Mouse (Mus musculus): ENCODE measurements around the gene Mboat1.

Gene Mboat1

GRCm38 (mm10) chr13:30185959-30186358 is 49.7 kb downstream of the Mboat1 start:
- DNase-seq (ENCODE audit: low spot score in 2 of 2), result peak in 1 of 2 experiments; percentile 20

DNA sequence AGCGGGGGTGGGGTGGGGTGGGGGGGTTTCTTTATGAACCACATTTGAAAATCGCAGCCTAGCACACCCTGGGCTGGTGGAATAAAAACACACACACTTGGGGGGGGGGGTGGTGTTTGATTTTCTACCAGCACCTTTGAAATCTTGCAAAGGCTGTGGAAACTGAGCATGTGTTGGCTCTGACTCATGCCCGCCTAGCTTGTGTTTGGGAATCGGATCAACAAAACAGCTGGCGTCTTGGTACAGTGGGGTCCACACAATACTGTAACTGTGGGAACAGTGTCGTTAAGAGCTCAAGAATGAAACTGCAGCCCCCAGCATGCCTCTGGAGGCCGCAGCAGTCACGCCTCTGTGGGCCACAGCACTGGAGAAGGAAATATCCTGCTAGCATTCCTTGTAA is 50.2 kb downstream of the Mboat1 start:
- DNase-seq (ENCODE audit: low spot score in 2 of 2), result peak; percentile 69 to 72

DNA sequence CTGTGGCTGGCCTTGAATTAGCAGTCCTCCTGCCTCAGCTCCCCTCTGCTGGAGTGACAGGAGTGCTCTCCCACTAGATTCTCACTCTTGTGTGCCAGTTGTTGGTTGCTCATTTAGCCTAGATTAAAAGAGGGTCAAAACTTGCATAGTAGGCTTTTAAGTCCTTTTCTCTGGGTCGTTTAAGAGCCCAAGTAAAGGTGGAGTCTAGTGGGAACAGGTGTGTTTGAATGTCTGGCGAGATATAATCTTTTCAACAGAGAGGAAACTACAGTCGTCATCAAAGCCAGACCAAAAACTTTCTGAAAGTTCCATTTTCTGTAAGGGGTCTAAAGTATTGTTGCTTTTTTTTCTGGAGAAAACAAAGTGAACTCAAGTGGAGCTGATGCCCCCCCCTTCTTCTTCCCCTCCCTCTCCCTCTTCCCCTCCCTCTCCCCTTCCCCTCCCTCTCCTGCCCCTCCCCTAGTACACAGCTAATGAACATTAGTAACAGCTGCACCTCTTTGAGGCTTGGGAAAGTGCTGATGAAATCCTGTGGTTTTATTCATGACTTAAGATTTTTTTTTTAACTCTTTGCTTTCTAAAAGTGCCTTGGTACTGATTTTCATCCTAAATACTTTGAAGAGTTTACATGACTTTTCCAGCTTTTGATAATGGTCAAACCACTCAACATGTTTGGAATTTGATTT is 55.9 kb downstream of the Mboat1 start:
- DNase-seq (ENCODE audit: low spot score in 2 of 2), result no peak

DNA sequence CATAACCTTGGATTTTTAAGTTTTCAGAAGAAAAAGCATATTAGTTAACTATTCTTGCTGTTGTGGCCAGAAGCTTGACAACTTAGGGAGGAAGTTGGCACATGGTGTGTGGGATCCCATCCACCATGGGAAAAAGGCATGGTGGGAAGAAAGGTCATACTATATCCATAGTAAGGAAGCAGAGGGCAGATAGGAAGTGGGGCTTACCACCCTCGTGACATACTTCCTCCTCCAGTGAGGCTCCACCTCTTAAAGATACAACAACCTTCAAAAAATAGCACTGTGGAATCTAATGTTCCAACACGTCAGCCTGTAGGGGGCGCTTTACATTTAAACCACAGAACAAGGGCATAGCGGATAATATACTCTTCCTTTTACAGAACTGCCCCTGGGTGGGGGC is 57.1 kb downstream of the Mboat1 start:
- DNase-seq (ENCODE audit: low spot score in 2 of 2), result no peak

GRCm38 (mm10) chr13:30194834-30195233 is 58.5 kb downstream of the Mboat1 start:
- no peak for DNase-seq (ENCODE audit: low spot score in 2 of 2)

- DNase-seq (ENCODE audit: low spot score in 2 of 2), result no peak
Observed at GRCm38 (mm10) chr13:30196661-30197060, 60.4 kb downstream of the Mboat1 start.

DNA sequence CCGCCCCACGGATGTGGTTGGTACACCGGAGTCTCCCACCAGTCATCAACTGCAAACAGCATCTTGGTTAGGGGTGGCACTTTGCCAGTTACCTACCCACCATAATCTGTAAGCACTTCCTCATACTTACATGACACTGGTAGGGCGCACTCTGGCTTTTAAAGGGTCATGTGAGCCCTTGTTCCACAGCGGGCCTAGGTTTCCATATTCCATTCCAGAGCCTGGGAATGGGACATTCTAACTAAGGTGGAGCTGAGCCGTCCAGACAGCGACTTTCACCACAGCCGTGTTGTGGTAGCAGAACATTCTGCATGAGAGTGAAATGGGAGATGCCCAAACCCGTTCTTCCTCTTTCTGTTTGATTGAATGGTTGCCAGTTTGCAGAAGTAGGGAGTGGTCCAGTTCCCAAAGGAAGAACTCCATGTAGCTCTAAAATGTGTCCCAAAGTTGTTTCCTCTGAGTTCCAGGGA is 61.8 kb downstream of the Mboat1 start:
- no peak for DNase-seq (ENCODE audit: low spot score in 2 of 2)

DNA sequence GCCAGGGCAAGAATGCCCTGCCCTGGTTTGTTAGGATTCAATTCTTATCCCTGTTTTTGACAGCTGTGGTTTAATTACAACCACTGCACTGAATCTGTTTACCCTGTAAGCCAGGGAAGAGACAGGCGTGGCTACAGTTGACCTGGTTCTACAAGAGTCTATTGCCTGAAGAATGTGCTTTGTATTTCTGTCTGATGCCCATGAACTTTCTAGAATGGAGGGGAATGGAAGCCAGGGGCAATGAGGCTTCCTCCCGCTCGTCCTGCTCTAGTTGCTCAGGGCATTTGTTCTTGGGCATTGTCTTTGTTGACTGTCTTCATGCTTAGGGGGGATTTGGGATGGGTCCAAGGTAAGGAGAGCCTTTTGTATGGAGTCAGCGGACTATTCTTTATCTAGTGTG is 63.5 kb downstream of the Mboat1 start:
- DNase-seq (ENCODE audit: low spot score in 2 of 2), result no peak

DNA sequence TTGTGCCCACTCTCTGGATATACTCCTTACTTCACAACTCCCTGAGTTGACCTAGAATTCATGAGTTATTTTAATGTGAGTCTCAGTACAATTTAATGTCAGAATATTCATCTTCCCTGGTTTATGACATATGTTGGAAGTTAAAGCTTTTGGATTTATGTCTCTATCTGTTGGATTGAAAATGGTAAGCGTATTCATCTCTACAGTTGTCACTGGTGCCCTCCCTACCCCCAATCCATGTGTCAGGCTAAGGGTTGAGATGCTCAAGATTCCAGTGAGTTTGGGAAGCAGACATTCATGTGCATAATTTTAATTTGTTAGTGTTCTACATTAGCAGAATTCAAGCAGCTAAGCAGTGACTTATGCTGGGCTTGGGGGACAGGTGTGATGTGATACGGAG is 64.4 kb downstream of the Mboat1 start:
- no peak for DNase-seq (ENCODE audit: low spot score in 2 of 2)

GRCm38 (mm10) chr13:30203018-30203417 is 66.7 kb downstream of the Mboat1 start:
- DNase-seq (ENCODE audit: low spot score in 2 of 2), result no peak

- no peak for DNase-seq (ENCODE audit: low spot score in 2 of 2)
Observed at GRCm38 (mm10) chr13:30208176-30208575, 71.9 kb downstream of the Mboat1 start.

GRCm38 (mm10) chr13:30213276-30213675 is 77.0 kb downstream of the Mboat1 start:
- DNase-seq (ENCODE audit: low spot score in 2 of 2), result no peak

DNA sequence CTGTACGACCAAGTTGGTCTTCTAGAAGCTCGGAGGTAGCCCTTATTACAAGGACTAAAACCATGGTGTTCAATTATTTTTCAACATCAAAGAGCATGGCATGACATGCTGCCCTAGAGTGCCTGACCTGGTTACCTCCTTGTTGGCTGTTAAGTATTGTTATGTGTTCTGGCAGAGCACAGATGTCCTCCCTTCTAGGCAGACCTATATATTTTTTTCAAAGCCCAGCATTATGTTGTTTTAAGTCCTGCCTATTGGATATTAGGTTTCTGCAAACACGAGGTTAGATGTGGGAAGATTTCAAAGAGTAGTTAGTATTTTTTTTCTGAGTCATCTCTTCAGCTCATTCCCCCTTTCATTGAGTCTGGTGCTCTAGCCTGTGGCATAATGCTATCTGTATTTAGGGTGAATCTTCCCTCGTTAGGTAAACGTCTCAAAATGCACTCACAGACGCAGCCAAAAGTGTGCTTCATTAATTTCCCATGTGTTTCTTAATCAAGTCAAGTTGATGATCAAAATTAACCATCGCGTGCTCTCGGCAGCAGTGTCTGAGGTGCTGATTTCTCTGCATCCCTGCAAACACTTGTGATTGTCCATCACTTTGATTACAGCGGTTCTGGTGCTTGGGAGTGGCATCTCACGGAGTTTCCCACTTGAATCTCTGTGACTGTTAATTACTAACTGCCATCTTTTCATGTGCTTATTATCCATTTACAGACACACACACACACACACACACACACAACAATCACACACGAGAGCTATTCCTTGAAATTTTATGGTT is 81.5 kb downstream of the Mboat1 start:
- DNase-seq (ENCODE audit: low spot score in 2 of 2), result no peak

DNA sequence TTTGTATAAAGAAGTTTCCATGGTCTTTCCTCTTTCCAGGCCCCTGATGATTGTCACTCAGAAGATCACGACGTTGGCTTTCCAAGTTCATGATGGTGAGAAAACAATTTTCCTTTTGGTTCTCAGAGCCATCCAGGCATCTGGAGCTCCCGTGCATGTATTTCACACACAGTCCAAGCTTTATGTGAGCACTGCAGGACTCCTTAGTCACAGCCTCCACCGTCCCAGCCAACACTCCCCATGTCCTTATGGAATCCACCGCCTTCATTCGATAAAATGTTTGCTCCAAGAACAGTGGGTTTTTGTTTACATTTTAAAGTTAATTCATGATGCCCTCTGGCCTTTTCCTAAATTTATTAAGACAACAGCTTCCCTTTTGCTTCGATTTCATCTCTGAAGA is 83.3 kb downstream of the Mboat1 start:
- DNase-seq (ENCODE audit: low spot score in 2 of 2), result no peak

- no peak for DNase-seq (ENCODE audit: low spot score in 2 of 2)
Observed at GRCm38 (mm10) chr13:30221316-30221715, 85.0 kb downstream of the Mboat1 start.

DNA sequence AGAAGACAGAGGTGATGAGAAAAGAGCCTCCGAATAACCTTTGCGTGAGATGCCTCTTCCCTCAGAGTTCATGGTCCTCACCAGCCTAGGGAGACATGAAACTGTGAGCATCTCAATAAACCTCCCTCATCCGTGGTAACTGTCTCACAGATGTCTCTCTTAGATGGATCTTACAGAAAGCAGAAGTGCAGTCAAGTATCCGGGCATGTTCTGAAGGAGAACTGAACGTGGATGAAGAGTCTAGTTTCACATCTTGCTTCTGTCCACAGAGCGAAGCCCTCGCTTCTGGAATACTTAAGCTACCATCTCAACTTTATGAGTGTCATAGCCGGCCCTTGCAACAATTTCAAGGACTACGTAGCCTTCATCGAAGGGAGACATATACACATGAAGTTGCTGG is 87.8 kb downstream of the Mboat1 start:
- DNase-seq (ENCODE audit: low spot score in 2 of 2), result no peak

DNA sequence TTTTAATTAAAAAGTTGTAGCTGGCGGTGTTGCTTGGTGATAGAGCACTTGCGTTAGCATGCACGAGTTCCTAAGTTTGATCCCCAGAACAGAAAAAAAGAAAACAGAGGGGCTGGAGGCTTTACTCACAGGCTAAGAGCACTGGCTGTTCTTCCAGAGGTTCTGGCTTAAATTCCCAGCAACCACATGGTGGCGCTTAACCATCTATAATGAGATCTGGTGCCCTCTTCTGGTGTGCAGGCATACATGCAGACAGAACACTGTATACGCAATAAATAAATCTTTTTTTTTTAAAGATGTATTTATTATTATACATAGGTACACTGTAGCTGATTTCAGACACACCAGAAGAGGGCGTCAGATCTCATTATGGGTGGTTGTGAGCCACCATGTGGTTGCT is 88.4 kb downstream of the Mboat1 start:
- DNase-seq (ENCODE audit: low spot score in 2 of 2), result no peak

GRCm38 (mm10) chr13:30228762-30229161 is 92.5 kb downstream of the Mboat1 start:
- no peak for DNase-seq (ENCODE audit: low spot score in 2 of 2)

DNA sequence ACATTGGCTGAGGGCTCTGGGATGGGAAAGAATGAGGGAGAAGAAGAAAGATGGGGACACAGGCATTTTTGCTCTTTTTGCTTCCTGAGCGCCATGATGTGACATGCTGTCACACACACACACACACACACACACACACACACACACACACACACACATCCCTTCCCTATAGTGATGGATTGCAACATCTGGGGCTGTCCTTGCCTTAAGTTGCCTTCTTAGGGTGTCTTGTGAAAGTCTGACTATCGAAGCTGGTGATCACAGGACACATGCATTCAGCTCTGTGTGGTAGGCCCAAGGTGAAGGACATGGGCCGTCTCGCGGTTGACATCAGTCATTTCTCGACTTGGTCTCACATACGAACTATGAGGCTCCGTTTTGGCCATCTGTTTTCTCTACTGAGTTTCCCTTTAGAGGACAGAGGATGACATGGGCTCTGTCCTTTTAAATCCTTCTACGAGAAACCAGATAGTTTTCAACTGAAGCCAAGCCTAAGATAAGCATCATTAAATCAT is 93.4 kb downstream of the Mboat1 start:
- no peak for DNase-seq (ENCODE audit: low spot score in 2 of 2)

DNA sequence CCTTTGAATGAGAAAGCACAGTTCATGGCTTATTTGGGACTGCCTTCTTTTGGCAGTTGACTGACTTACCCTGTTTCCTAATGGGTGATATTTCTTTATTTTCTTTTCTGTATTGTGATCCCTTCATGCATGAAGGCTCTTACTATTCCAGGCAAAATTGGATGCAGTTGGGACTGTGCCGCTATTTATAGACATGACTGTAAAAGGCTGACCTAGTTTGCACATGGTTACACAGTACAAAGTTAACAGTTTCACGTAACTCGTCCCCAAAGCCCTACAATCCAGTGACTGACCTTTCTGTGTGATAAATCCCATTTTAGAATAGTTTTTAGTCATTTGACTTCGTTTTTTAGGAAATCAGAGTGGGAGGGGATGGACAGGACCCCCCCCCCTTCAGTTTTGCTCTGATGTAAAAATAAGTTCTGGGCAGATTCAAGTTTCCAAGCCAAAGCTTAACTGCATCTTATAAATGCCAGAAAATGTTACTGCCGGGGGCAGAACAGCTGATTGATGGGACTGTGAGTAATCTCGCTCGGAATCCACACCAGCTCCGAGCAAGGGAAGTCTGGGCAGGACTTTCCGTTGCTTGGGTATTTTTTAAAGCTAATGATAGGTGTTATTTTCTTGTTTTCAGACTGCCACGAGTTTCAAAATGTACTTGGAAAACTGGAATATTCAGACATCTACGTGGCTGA is 98.9 kb downstream of the Mboat1 start:
- DNase-seq (ENCODE audit: low spot score in 2 of 2), result peak; percentile 24 to 26

DNA sequence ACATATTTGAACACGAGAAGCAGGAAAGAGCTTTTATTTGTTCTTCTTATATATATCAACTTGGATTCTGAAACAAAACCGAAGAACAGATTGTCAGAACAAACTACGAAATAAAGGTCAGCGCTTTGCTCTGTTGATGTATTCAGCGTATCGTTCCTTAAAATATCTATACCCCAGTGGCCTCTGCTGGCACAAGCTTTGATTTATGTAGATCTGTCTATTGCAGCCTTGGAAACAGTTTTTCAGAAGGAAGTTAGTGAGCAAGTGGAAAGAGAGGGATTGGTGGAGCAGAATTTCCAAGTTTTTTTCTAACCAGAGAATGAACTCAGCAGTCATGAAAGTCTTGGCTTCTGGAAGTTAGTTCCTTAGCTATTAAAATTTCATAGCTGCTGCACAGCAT is 103.1 kb downstream of the Mboat1 start:
- no peak for DNase-seq (ENCODE audit: low spot score in 2 of 2)

GRCm38 (mm10) chr13:30245573-30245972 is 109.3 kb downstream of the Mboat1 start:
- DNase-seq (ENCODE audit: low spot score in 2 of 2), result no peak

Data from right cerebral cortex, adult 2 months (tissue).